Mouse (Mus musculus): ENCODE data around the gene Amh. TPM values are rescaled to one million over a fixed set of nuclear protein-coding genes. Genes with fewer than 3 reads are reported as not detected.

Amh gene
- polyA plus RNA-seq, 1 experiment: not detected

DNA sequence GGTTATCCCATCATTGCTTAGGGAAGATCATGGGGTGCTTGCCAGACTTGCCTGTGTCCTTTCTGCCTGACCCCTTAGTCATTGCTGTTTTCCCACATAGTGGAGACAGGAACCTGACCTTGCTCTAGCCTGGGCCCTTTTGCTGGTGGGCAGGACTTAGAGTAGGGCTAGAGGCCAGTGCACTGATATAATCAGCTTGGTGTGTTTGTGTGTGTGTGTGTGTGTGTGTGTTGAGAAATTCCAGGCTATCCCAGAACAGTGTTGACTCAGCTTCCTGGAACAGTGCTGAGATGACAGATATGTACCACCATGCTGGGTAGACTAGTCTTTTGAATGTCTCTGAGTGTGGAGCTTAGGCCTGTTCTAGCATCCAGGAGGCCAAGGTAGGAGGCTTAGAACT, 25.5 kb upstream of the Amh start:
- Histone ChIP-seq H3K4me1 (ENCODE audit: control insufficient read depth, insufficient read depth, low read length) (peaks cover 18% of the 10 kb centered on the region), H3K27ac (ENCODE audit: insufficient read depth, low read length) (no peak overlapping the region), H3K4me3 (ENCODE audit: insufficient read depth, low read length) (no peak overlapping the region)
- no peak for TF ChIP-seq POLR2A (IDR thresholded peaks at IDR 0.05; ENCODE audit: low read depth, low read length)

DNA sequence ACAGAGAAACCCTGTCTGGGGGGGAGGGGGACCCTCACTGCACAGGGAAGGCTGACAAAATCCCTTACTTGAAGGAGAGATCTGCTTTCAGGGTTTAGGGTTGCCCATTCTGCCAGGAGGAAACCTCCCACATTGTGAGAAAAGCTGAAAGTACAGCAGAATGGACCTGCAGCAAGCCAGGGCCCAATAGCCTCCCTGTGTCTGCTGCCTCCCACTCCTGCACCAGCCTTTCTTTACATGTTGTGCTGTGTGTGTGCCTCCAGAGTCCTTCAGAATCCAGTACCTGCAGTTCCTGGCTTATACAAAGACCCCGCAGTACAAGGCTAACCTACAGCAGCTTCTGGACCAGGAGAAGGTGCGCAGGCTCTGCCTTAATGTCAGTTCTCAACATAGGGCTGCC, 20.7 kb upstream of the Amh start:
- Histone ChIP-seq H3K4me3 (ENCODE audit: insufficient read depth, low read length) (no peak overlapping the region), H3K27ac (ENCODE audit: insufficient read depth, low read length) (no peak overlapping the region)
- no peak for TF ChIP-seq POLR2A (IDR thresholded peaks at IDR 0.05; ENCODE audit: low read depth, low read length)
- no peak for TF ChIP-seq CTCF (IDR thresholded peaks at IDR 0.05; ENCODE audit: borderline replicate concordance, insufficient read depth, low read length)

DNA sequence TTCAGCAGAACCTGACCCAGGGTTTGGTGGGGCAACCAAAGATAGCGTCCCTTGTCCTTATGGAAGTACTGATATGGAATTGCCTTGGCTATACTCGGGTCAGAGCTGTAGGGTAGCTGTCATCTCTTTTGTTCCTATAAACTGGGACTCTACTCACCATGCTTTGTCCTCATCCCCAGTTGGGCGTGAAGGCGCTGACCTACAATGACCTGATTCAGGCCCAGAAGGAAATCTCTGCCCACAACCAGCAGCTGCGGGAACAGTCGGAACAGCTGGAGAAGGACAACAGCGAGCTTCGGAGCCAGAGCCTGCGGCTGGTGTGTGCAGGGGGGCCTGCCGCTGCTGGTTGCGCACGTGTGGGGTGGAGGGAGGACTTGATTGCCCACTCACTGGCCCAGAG, 20.2 kb upstream of the Amh start:
- Histone ChIP-seq H3K4me1 (ENCODE audit: control insufficient read depth, insufficient read depth, low read length) (no peaks in the 10 kb centered on the region), H3K27ac (ENCODE audit: insufficient read depth, low read length) (no peak overlapping the region), H3K4me3 (ENCODE audit: insufficient read depth, low read length) (no peak overlapping the region)
- TF ChIP-seq CTCF (IDR thresholded peaks at IDR 0.05; ENCODE audit: borderline replicate concordance, insufficient read depth, low read length) (no peak), POLR2A (IDR thresholded peaks at IDR 0.05; ENCODE audit: low read depth, low read length) (no peak)

More for the DNA sequence above, 20.7 kb upstream of the Amh start:
- H3K4me1 ChIP-seq (ENCODE audit: control insufficient read depth, insufficient read depth, low read length): no peaks in the 10 kb centered on the region

- H3K27ac ChIP-seq (ENCODE audit: insufficient read depth, low read length): no peak overlapping the region
- TF ChIP-seq CTCF (IDR thresholded peaks at IDR 0.05; ENCODE audit: borderline replicate concordance, insufficient read depth, low read length) (no peak), POLR2A (IDR thresholded peaks at IDR 0.05; ENCODE audit: low read depth, low read length) (no peak)
- H3K4me3 ChIP-seq (ENCODE audit: insufficient read depth, low read length): no peak overlapping the region
- H3K4me1 ChIP-seq (ENCODE audit: control insufficient read depth, insufficient read depth, low read length): no peaks in the 10 kb centered on the region
These were observed 19.1 kb upstream of the Amh start for GRCm38 (mm10) chr10:80785963-80786362.

GRCm38 (mm10) chr10:80787517-80787916, 17.5 kb upstream of the Amh start:
- TF ChIP-seq CTCF (IDR thresholded peaks at IDR 0.05; ENCODE audit: borderline replicate concordance, insufficient read depth, low read length) (no peak), POLR2A (IDR thresholded peaks at IDR 0.05; ENCODE audit: low read depth, low read length) (no peak)
- no peaks in the 10 kb centered on the region for H3K4me1 ChIP-seq (ENCODE audit: control insufficient read depth, insufficient read depth, low read length)
- H3K27ac ChIP-seq (ENCODE audit: insufficient read depth, low read length): no peak overlapping the region
- H3K4me3 ChIP-seq (ENCODE audit: insufficient read depth, low read length): no peak overlapping the region

GRCm38 (mm10) chr10:80790761-80791404, 14.2 kb upstream of the Amh start:
- Histone ChIP-seq H3K4me1 (ENCODE audit: control insufficient read depth, insufficient read depth, low read length) (no peaks in the 10 kb centered on the region), H3K4me3 (ENCODE audit: insufficient read depth, low read length) (no peak overlapping the region), H3K27ac (ENCODE audit: insufficient read depth, low read length) (no peak overlapping the region)
- TF ChIP-seq POLR2A (IDR thresholded peaks at IDR 0.05; ENCODE audit: low read depth, low read length) (no peak), CTCF (IDR thresholded peaks at IDR 0.05; ENCODE audit: borderline replicate concordance, insufficient read depth, low read length) (no peak)

DNA sequence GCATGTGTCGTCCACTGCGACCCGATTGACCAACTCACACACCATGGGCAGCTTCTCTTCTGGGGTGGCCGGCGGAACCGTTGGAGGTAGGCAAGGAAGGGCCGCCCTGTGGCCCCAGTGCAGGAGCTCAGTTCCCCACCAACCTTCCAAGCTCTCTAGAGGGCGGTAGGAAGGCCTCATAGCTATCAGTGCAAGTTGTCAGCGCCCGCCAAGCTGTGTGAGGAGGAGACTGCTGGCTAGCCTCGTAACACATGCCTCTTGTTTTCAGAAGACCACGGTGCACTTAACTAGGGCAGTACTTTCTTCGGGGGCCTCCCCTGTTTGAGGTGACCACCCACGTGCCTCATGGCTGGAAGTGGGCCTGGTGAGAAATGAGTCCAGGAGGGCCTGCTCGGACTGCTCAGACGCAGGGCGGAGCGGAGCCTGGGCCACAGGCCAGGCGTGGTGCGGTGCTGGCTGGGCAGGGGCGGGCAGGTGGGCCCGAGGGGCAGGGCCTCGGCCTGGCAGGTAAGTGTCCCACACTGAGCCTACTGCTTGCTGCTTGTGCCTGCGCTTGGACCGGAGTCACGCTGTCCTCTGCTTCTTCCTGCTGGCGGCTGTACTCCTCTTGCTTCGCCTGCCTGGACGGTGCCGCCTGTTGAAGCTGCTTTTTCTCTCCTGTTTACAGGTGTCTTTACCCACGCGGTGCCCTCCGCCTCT, 13.4 kb upstream of the Amh start:
- no peak for TF ChIP-seq CTCF (IDR thresholded peaks at IDR 0.05; ENCODE audit: borderline replicate concordance, insufficient read depth, low read length)
- no peak for TF ChIP-seq POLR2A (IDR thresholded peaks at IDR 0.05; ENCODE audit: low read depth, low read length)
- Histone ChIP-seq H3K4me3 (ENCODE audit: insufficient read depth, low read length) (no peak overlapping the region), H3K27ac (ENCODE audit: insufficient read depth, low read length) (no peak overlapping the region), H3K4me1 (ENCODE audit: control insufficient read depth, insufficient read depth, low read length) (peaks cover 3% of the 10 kb centered on the region; the same call in 1 of the 2 replicates)

- TF ChIP-seq POLR2A (IDR thresholded peaks at IDR 0.05; ENCODE audit: low read depth, low read length): no peak
- no peak for TF ChIP-seq CTCF (IDR thresholded peaks at IDR 0.05; ENCODE audit: borderline replicate concordance, insufficient read depth, low read length)
- no peak overlapping the region for H3K4me3 ChIP-seq (ENCODE audit: insufficient read depth, low read length)
- H3K27ac ChIP-seq (ENCODE audit: insufficient read depth, low read length): no peak overlapping the region
- H3K4me1 ChIP-seq (ENCODE audit: control insufficient read depth, insufficient read depth, low read length): peaks cover 5% of the 10 kb centered on the region; the same call in 1 of the 2 replicates
These were observed 12.6 kb upstream of the Amh start for GRCm38 (mm10) chr10:80792175-80793032.

DNA sequence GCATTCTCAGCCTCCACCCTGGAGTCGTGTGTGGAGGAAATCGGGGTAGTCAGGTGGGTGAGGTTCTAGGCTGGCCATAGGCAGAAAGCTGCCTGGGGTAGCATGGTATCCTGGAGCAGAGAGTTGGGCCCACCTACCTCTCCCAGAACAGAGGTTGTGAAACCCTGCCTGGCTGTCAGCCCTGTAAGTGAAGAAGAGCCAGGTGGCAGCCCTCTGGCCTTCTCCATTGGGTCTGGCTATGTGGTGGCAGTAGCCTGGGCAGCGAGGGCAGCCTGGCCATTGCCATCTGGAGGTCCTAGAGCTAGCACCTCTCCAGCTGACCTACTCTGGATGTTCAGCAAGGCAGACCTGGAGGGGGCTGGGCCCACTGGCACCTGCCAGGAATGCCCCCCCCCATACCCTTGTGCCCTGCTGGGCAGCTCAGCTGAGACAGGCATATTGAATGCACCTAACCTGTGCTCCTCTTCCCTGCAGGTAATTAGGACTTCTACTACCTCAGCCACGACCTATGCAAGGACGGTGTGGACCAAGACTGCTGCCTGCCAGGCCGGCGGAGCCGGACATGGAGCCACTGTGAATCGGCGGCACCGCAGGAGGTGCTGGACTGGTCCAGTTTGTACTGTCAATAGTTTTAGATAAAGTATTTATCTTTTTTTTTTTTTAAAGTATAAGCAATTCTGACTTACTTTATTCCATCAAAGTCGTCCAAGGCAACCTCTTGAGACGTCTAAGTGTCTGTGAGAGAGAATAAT, 11.8 kb upstream of the Amh start:
- TF ChIP-seq CTCF (IDR thresholded peaks at IDR 0.05; ENCODE audit: borderline replicate concordance, insufficient read depth, low read length): no peak
- TF ChIP-seq POLR2A (IDR thresholded peaks at IDR 0.05; ENCODE audit: low read depth, low read length): no peak
- H3K4me3 ChIP-seq (ENCODE audit: insufficient read depth, low read length): no peak overlapping the region
- peaks cover 5% of the 10 kb centered on the region; the same call in 1 of the 2 replicates for H3K4me1 ChIP-seq (ENCODE audit: control insufficient read depth, insufficient read depth, low read length)
- H3K27ac ChIP-seq (ENCODE audit: insufficient read depth, low read length): no peak overlapping the region
